Mouse (Mus musculus) forebrain, embryonic 16.5 days (tissue): Measurements from ENCODE around the gene Nt5dc1. TPM values are rescaled to one million over a fixed set of nuclear protein-coding genes. Genes with fewer than 3 reads are reported as not detected.

Experiments
- ATAC-seq: fragments of 200-750 bp; cut with Nextera tagmentation; 2 replicates; pipeline ENCODE4 v1.8.0; 2017; ENCODE audit warnings: mild to moderate bottlenecking, moderate library complexity
- H3K27ac ChIP-seq: fragments of 300-500 bp; sonication (generic); 2 replicates; pipeline ENCODE4 v1.5.1; 2014; ENCODE audit warnings: low read length, control low read depth
- H3K27me3 ChIP-seq: fragments of 300-500 bp; sonication (generic); replicated peaks from 2 replicates; pipeline ENCODE4 v1.6.1; 2014; ENCODE audit warnings: low read length; ENCODE audit not compliant: control insufficient read depth, insufficient read depth
- H3K36me3 ChIP-seq: fragments of 300-500 bp; sonication (generic); 2 replicates; pipeline ENCODE4 v1.6.1; 2014; ENCODE audit not compliant: control insufficient read depth, insufficient read depth
- H3K4me1 ChIP-seq: fragments of 300-500 bp; sonication (generic); replicated peaks from 2 replicates; pipeline ENCODE4 v1.6.1; 2014; ENCODE audit warnings: low read length; ENCODE audit not compliant: control insufficient read depth, insufficient read depth
- H3K4me2 ChIP-seq: fragments of 300-500 bp; sonication (generic); 2 replicates; pipeline ENCODE4 v1.6.1; 2014; ENCODE audit warnings: mild to moderate bottlenecking, low read length, control low read depth
- H3K4me3 ChIP-seq: fragments of 300-500 bp; sonication (generic); replicated peaks from 2 replicates; pipeline ENCODE4 v1.5.1; 2014; ENCODE audit warnings: mild to moderate bottlenecking, low read length, control low read depth
- H3K9ac ChIP-seq: fragments of 300-500 bp; sonication (generic); replicated peaks from 2 replicates; pipeline ENCODE4 v1.6.1; 2014; ENCODE audit warnings: low read depth, low read length, control low read depth
- H3K9me3 ChIP-seq: fragments of 300-500 bp; sonication (generic); 2 replicates; pipeline ENCODE4 v1.6.1; 2016; ENCODE audit warnings: low read length; ENCODE audit not compliant: control insufficient read depth
- WGBS: fragments of 180-500 bp; shearing (Covaris S2); extraction: QIAGEN DNeasy Blood & Tissue Kit; methylation state at CpG from one replicate; pipeline ENCODE4 v1.1.7; 2014; 5-methylcytosine and 5-hydroxymethylcytosine counted together
- polyA plus RNA-seq: library from polyadenylated mRNA; unstranded; fragments of >200 nt; fragmentation: Nextera tagmentation; extraction: Ambion mirVana; gene quantifications from 2 replicates; pipeline ENCODE4 v1.2.1, GENCODE M21; 2015

Nt5dc1 gene
- polyA plus RNA-seq, 1 experiment from 2014 or later, result 1.9 TPM

GRCm38 (mm10) chr10:34326701-34327100, 91.7 kb downstream of the Nt5dc1 start:
- no peak overlapping the region for H3K4me3 ChIP-seq
- H3K9ac ChIP-seq, result no peak overlapping the region
- H3K4me1 ChIP-seq, result no peaks in the 10 kb centered on the region
- H3K27ac ChIP-seq, result no peak overlapping the region
- H3K4me2 ChIP-seq, result no peak overlapping the region
- H3K36me3 ChIP-seq, result no peaks in the 10 kb centered on the region
- peak; percentile 28; the same call in 1 of the 2 replicates for ATAC-seq
- 19% methylated on average over 4 of the region's 4 CpGs for WGBS
- no peaks in the 10 kb centered on the region for H3K9me3 ChIP-seq
- H3K27me3 ChIP-seq, result no peaks in the 10 kb centered on the region

GRCm38 (mm10) chr10:34320809-34321208, 97.5 kb downstream of the Nt5dc1 start:
- Histone ChIP-seq H3K9me3 (no peaks in the 10 kb centered on the region), H3K9ac (no peak overlapping the region), H3K27me3 (no peaks in the 10 kb centered on the region), H3K4me3 (no peak overlapping the region), H3K36me3 (no peaks in the 10 kb centered on the region), H3K27ac (no peak overlapping the region), H3K4me2 (no peak overlapping the region), H3K4me1 (peaks cover 11% of the 10 kb centered on the region)
- ATAC-seq, result no peak
- WGBS, result 95% methylated on average over 2 of the region's 2 CpGs

DNA sequence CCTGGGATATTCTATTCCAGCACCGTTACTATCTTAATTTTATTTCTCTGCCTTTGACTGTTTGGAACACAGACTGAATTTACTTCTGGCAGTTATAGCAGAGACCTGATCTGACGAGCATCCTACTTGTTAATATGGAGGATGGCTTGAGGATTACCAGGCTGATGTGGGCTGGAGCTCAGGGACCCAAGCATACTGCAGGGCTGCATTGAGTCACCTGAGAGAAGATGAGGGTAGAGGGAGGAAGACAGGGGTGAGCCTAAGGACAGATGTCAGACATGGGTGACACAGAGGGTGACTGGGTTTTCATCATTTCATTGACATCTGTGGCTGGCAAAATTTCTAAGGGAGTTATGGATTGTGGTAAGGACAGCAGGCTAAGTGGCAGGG, 101.1 kb downstream of the Nt5dc1 start:
- Histone ChIP-seq H3K4me3 (no peak overlapping the region; the same call in 1 of the 2 replicates), H3K27ac (peak overlapping the region; percentile 76), H3K9ac (no peak overlapping the region), H3K4me2 (peak overlapping the region; percentile 42; the same call in 1 of the 2 replicates), H3K36me3 (no peaks in the 10 kb centered on the region), H3K27me3 (no peaks in the 10 kb centered on the region), H3K9me3 (no peaks in the 10 kb centered on the region), H3K4me1 (peaks cover 11% of the 10 kb centered on the region)
- 12% methylated on average over 2 of the region's 2 CpGs for WGBS
- no peak; the same call in 1 of the 2 replicates for ATAC-seq

GRCm38 (mm10) chr10:34316571-34317216, 101.7 kb downstream of the Nt5dc1 start:
- Histone ChIP-seq H3K27ac (peak overlapping the region; percentile 76), H3K4me2 (peak overlapping the region; percentile 42), H3K4me3 (peak overlapping the region; percentile 28), H3K9me3 (no peaks in the 10 kb centered on the region), H3K9ac (peak overlapping the region; percentile 27; the same call in 1 of the 2 replicates), H3K27me3 (no peaks in the 10 kb centered on the region), H3K36me3 (no peaks in the 10 kb centered on the region), H3K4me1 (peaks cover 11% of the 10 kb centered on the region)
- peak; percentile 89 for ATAC-seq
- 5% methylated on average over 3 of the region's 3 CpGs for WGBS

- WGBS, result 72% methylated on average over 3 of the region's 3 CpGs
- no peak for ATAC-seq
- H3K4me2 ChIP-seq, result no peak overlapping the region
- H3K27me3 ChIP-seq, result no peaks in the 10 kb centered on the region
- no peak overlapping the region for H3K9ac ChIP-seq
- H3K4me1 ChIP-seq, result peaks cover 11% of the 10 kb centered on the region
- no peak overlapping the region for H3K4me3 ChIP-seq
- H3K36me3 ChIP-seq, result no peaks in the 10 kb centered on the region
- no peak overlapping the region for H3K27ac ChIP-seq
- H3K9me3 ChIP-seq, result no peaks in the 10 kb centered on the region
Measured at GRCm38 (mm10) chr10:34312536-34312935, 105.8 kb downstream of the Nt5dc1 start.

- Histone ChIP-seq H3K27ac (no peak overlapping the region), H3K27me3 (no peaks in the 10 kb centered on the region), H3K4me1 (no peaks in the 10 kb centered on the region), H3K9me3 (no peaks in the 10 kb centered on the region), H3K4me3 (no peak overlapping the region), H3K9ac (no peak overlapping the region), H3K36me3 (no peaks in the 10 kb centered on the region), H3K4me2 (no peak overlapping the region)
- 90% methylated on average over 9 of the region's 9 CpGs for WGBS
- no peak for ATAC-seq
Measured at GRCm38 (mm10) chr10:34309915-34310685, 108.3 kb downstream of the Nt5dc1 start.

DNA sequence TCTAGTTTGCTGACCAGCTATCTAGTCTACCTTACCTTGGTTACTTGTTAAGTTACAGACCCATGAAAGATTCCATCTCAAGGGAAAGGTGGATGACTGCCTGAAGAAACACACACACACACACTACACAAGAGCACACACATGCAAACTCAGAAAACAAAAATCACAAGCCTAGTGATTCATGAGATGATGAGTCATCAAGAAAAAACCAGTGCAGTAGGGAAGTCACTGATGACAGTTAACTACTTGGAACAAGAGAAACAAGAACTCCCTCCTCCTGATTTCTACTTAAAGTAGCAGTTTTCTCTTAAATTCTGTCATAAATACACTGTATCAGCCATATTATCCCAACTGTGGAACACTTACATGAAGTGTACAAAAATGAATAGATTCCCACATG, 111.3 kb downstream of the Nt5dc1 start:
- H3K4me2 ChIP-seq, result no peak overlapping the region
- no peak for ATAC-seq
- H3K4me3 ChIP-seq, result no peak overlapping the region

DNA sequence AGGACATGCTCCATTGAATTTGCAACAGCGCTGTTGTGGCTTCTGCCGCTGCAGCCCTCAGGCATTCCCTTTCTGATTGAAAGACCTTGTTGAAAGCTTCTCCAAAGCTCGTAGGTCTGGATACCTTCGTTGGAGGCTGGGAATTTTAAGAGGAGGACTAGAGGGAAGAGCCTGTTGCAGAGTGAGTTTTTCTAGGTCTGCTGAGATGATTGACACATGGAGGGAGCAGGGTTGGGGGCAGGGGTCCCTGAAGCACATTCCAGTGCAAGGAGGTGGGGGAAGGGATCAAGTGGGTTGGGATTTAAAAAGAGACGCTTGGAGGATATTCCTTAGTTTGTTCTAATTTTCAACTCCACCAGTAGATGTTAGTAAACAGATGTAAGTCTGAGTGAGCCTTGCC, 118.0 kb downstream of the Nt5dc1 start:
- Histone ChIP-seq H3K36me3 (no peaks in the 10 kb centered on the region; the same call in none of the 2 replicates), H3K9me3 (no peaks in the 10 kb centered on the region), H3K27ac (no peak overlapping the region), H3K4me2 (peak overlapping the region; percentile 69), H3K9ac (peak overlapping the region; percentile 51), H3K4me1 (peaks cover 41% of the 10 kb centered on the region), H3K4me3 (peak overlapping the region; percentile 78), H3K27me3 (no peaks in the 10 kb centered on the region)
- no peak for ATAC-seq
- 2% methylated on average over 5 of the region's 5 CpGs for WGBS

More for the DNA sequence above, 111.3 kb downstream of the Nt5dc1 start:
- no peaks in the 10 kb centered on the region for H3K27me3 ChIP-seq
- no peaks in the 10 kb centered on the region; the same call in 1 of the 2 replicates for H3K36me3 ChIP-seq
- no peak overlapping the region for H3K27ac ChIP-seq
- no peaks in the 10 kb centered on the region for H3K9me3 ChIP-seq
- H3K4me1 ChIP-seq, result peaks cover 5% of the 10 kb centered on the region
- H3K9ac ChIP-seq, result no peak overlapping the region

GRCm38 (mm10) chr10:34297980-34298753, 120.2 kb downstream of the Nt5dc1 start:
- Histone ChIP-seq H3K27me3 (no peaks in the 10 kb centered on the region), H3K9me3 (no peaks in the 10 kb centered on the region), H3K27ac (peak overlapping the region; percentile 99), H3K4me3 (peak overlapping the region; percentile 78), H3K36me3 (no peaks in the 10 kb centered on the region; the same call in none of the 2 replicates), H3K4me2 (peak overlapping the region; percentile 69), H3K4me1 (peaks cover 41% of the 10 kb centered on the region), H3K9ac (peak overlapping the region; percentile 91)
- 46% methylated on average over 25 of the region's 25 CpGs for WGBS
- no peak for ATAC-seq
